Mouse (Mus musculus) liver, adult 2 months (tissue): Measurements from ENCODE around the gene Sp8. TPM values are rescaled to one million over a fixed set of nuclear protein-coding genes. Genes with fewer than 3 reads are reported as not detected.

Source experiments
- DNase-seq: peaks from one replicate; pipeline ENCODE4 v3.0.0-alpha.2; 2011; ENCODE audit warnings: low read depth, low spot score; ENCODE audit errors: extremely low read depth
- H3K27ac ChIP-seq: fragments of 200-500 bp; replicated peaks from 2 replicates; pipeline ENCODE4 v1.5.1; 2012; ENCODE audit warnings: low read depth, mild to moderate bottlenecking, control low read depth, inconsistent platforms, low read length; ENCODE audit not compliant: insufficient read depth
- H3K27me3 ChIP-seq: fragments of 200-500 bp; 2 replicates; pipeline ENCODE4 v1.6.1; 2012; ENCODE audit warnings: mild to moderate bottlenecking, moderate library complexity, low read length, inconsistent platforms; ENCODE audit not compliant: control insufficient read depth, insufficient read depth
- H3K36me3 ChIP-seq: fragments of 200-500 bp; 2 replicates; pipeline ENCODE4 v1.6.1; 2012; ENCODE audit warnings: low read length, inconsistent platforms; ENCODE audit not compliant: control insufficient read depth, insufficient read depth
- H3K4me1 ChIP-seq: fragments of 200-500 bp; 2 replicates; pipeline ENCODE4 v1.6.1; 2011; ENCODE audit warnings: low read length; ENCODE audit not compliant: control insufficient read depth, insufficient read depth
- H3K4me3 ChIP-seq: fragments of 200-500 bp; 2 replicates; pipeline ENCODE4 v1.5.1; 2011; ENCODE audit warnings: low read depth, mild to moderate bottlenecking, control low read depth, low read length, moderate library complexity; ENCODE audit not compliant: insufficient read depth
- H3K79me2 ChIP-seq: fragments of 200-500 bp; 2 replicates; pipeline ENCODE4 v1.6.1; 2012; ENCODE audit warnings: inconsistent platforms, mild to moderate bottlenecking, low read length, moderate library complexity; ENCODE audit not compliant: control insufficient read depth, insufficient read depth
- H3K9ac ChIP-seq: fragments of 200-500 bp; 2 replicates; pipeline ENCODE4 v1.6.1; 2012; ENCODE audit warnings: low read depth, mild to moderate bottlenecking, control low read depth, inconsistent platforms, low read length
- CTCF ChIP-seq: fragments of 200-500 bp; IDR thresholded peaks from 2 replicates; pipeline ENCODE4 v1.5.1; 2011; ENCODE audit warnings: low read depth, low read length, control low read depth
- POLR2A ChIP-seq: fragments of 200-500 bp; IDR thresholded peaks from 2 replicates; pipeline ENCODE4 v1.6.1; 2011; ENCODE audit warnings: low read length, control low read depth; ENCODE audit not compliant: insufficient read depth; ENCODE audit errors: extremely low read depth
- WGBS: fragments of 180-500 bp; shearing (Covaris S2); methylation state at CpG from one replicate; pipeline ENCODE4 v1.1.7; 2018; 5-methylcytosine and 5-hydroxymethylcytosine counted together
- polyA plus RNA-seq: library from polyadenylated mRNA; depleted of rRNA; stranded (reverse); fragments of >200 nt; gene quantifications from 2 replicates; pipeline ENCODE4 v1.2.3, GENCODE M21; 2012; rRNA removed
- total RNA-seq: library from RNA; depleted of rRNA; stranded (reverse); fragments of >200 nt; gene quantifications from 2 replicates; pipeline ENCODE4 v1.2.3, GENCODE M21; 2014; rRNA removed

Sp8 gene
- total RNA-seq (not detected in 2 replicates), polyA plus RNA-seq (not detected in 2 replicates)

GRCm38 (mm10) chr12:118846221-118846620 lies at the start of gene Sp8:
Sp8 (plus strand) TSS chr12:118846329.
- no peak for DNase-seq
- Histone ChIP-seq H3K79me2 (no peaks in the 10 kb centered on the region), H3K4me1 (peaks cover 6% of the 10 kb centered on the region), H3K4me3 (peak within 1 kb of the TSS; percentile 31; the same call in 1 of the 2 replicates), H3K36me3 (no peaks in the 10 kb centered on the region), H3K27me3 (peaks cover 40% of the 10 kb centered on the region), H3K27ac (no peak within 1 kb of the TSS), H3K9ac (no peak within 1 kb of the TSS)
- 6% methylated on average over 6 of the region's 6 CpGs for WGBS
- no peak for TF ChIP-seq POLR2A
- no peak for TF ChIP-seq CTCF

DNA sequence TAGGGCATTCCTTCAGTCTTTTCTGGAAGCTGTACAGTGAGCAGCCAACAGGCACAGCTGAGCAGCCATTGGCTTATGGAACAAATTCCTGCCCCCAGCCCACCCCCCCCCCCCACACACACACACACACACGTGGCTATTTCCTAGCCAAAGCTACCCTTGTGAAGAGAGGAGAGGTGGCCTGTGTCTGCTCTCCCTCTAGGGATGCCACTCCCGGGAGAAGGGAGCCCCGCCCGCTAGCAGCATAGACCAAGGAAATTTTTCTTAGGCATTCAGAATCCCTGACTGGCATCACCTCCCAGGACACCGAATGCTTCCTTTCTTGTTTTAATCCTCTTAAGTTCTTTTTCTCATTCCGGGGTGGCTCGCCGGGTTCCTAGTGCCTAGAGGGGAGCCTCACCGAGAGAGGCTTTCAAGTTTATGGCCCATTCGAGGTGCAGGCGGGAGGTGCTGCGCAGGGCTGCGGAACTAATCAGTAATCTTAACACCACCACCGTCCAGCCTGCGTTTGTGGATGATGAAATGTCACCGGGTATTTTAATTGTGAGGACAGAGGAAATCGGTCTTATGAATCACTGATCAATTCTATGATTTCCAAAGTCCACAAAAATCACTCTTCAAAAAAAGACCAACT lies 34.7 kb upstream of the Sp8 start:
- TF ChIP-seq CTCF (no peak), POLR2A (no peak)
- 10% methylated on average over 17 of the region's 17 CpGs for WGBS
- no peak for DNase-seq

GRCm38 (mm10) chr12:118814561-118814960 lies 31.6 kb upstream of the Sp8 start:
- no peak for TF ChIP-seq POLR2A
- TF ChIP-seq CTCF, result no peak
- Histone ChIP-seq H3K79me2 (no peaks in the 10 kb centered on the region), H3K4me3 (no peak overlapping the region), H3K27me3 (no peaks in the 10 kb centered on the region), H3K36me3 (no peaks in the 10 kb centered on the region), H3K9ac (no peak overlapping the region), H3K27ac (no peak overlapping the region), H3K4me1 (no peaks in the 10 kb centered on the region)
- 78% methylated on average over 3 of the region's 3 CpGs for WGBS
- DNase-seq, result no peak

More for the DNA sequence above, 34.7 kb upstream of the Sp8 start:
- H3K9ac ChIP-seq, result no peak overlapping the region
- no peak overlapping the region for H3K27ac ChIP-seq
- H3K27me3 ChIP-seq, result no peaks in the 10 kb centered on the region
- H3K36me3 ChIP-seq, result no peaks in the 10 kb centered on the region
- H3K4me1 ChIP-seq, result no peaks in the 10 kb centered on the region
- H3K79me2 ChIP-seq, result no peaks in the 10 kb centered on the region
- no peak overlapping the region for H3K4me3 ChIP-seq

GRCm38 (mm10) chr12:118816156-118816555 lies 30.0 kb upstream of the Sp8 start:
- DNase-seq, result peak; percentile 31
- Histone ChIP-seq H3K36me3 (no peaks in the 10 kb centered on the region), H3K4me1 (no peaks in the 10 kb centered on the region), H3K9ac (no peak overlapping the region), H3K27me3 (no peaks in the 10 kb centered on the region), H3K4me3 (no peak overlapping the region), H3K27ac (no peak overlapping the region), H3K79me2 (no peaks in the 10 kb centered on the region)
- TF ChIP-seq POLR2A (no peak), CTCF (no peak)

GRCm38 (mm10) chr12:118829881-118830280 lies 16.2 kb upstream of the Sp8 start:
- TF ChIP-seq POLR2A, result no peak
- no peak for TF ChIP-seq CTCF
- H3K27me3 ChIP-seq, result no peaks in the 10 kb centered on the region
- no peak for DNase-seq
- H3K4me3 ChIP-seq, result no peak overlapping the region
- no peaks in the 10 kb centered on the region for H3K79me2 ChIP-seq
- WGBS, result 87% methylated on average over 6 of the region's 6 CpGs
- no peaks in the 10 kb centered on the region for H3K4me1 ChIP-seq
- H3K9ac ChIP-seq, result no peak overlapping the region
- H3K36me3 ChIP-seq, result no peaks in the 10 kb centered on the region
- no peak overlapping the region for H3K27ac ChIP-seq

DNA sequence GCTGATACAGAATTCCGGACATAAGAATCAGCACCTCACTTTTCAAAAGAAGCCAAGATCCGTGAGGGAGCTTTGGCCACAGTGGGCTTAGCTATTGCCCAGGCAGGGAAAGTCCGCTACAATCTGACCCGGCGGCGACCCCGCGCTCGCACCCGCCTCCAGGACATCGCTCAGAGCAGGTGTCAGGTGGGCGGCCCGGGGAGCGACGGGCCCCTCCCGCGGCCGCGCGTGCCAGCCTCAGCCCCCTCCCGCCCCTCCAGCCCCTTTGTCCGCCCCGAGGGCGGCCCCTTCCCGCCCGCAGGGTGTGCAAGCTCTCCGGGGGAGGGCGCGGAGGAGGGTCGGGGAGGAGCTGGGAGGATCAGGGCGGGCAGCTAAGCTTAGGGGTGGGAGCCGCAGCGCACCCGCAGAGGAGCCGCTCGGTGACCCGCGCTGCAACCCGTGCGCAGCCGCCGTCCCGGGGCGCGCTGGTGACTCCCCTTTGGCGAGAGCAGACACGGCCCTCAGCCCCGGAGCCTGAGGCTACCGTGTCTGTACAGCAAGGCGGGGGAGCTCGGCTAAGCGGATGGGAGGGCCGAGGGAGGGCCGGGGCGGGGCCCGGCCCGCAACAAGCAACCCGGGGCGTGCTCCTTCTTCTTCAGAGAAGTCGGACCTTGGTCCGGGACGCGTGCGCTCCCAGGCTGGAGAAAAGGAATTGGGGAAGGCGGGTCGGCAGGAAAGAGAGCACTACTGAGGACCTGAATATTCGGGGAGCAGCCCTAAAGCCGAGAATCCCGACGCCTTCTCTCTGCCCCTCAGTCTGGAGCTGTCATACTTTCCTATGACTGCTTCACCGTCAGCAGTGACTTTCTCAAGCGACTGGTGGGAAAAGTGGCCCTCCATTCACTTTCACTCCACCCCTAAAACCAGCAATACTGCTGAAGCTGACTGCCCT lies 9.5 kb upstream of the Sp8 start:
- peak overlapping the region; percentile 55; the same call in 1 of the 2 replicates for H3K4me3 ChIP-seq
- no peaks in the 10 kb centered on the region for H3K79me2 ChIP-seq
- DNase-seq, result peak; percentile 27
- H3K36me3 ChIP-seq, result no peaks in the 10 kb centered on the region
- 0 out of 2 replicates have a peak, but pooled peaks cover 3% of the 10 kb centered on the region for H3K4me1 ChIP-seq
- WGBS, result 1% methylated on average over 71 of the region's 72 CpGs
- H3K27ac ChIP-seq, result no peak overlapping the region
- TF ChIP-seq CTCF, result no peak
- no peak for TF ChIP-seq POLR2A
- H3K9ac ChIP-seq, result no peak overlapping the region; the same call in 1 of the 2 replicates
- H3K27me3 ChIP-seq, result peaks cover 31% of the 10 kb centered on the region
